Mouse (Mus musculus): ENCODE measurements around the gene Chac1. TPM values are rescaled to one million over a fixed set of nuclear protein-coding genes. Genes with fewer than 3 reads are reported as not detected.

Gene Chac1
- total and polyA plus RNA-seq, 3 experiments = 3.6 to 6.4 TPM; not detected in 1

- H3K79me2 ChIP-seq (ENCODE audit: control insufficient read depth, insufficient read depth, low read length, poor library complexity) = no peaks in the 10 kb centered on the region
- peaks cover 12 to 20% of the 10 kb centered on the region in 2 experiments for H3K27me3 ChIP-seq (ENCODE audit: control insufficient read depth in 1 of 2, insufficient read depth in 2 of 2, low read length in 2 of 2)
- no peaks in the 10 kb centered on the region for H3K9me3 ChIP-seq (replicated peaks; ENCODE audit: insufficient read depth, low read length)
- TF ChIP-seq ELF1 (IDR thresholded peaks at IDR 0.05; ENCODE audit: low read depth, low read length) (no peak), ZNF384 (IDR thresholded peaks at IDR 0.05; ENCODE audit: low read depth, low read length) (no peak), SIN3A (IDR thresholded peaks at IDR 0.05; ENCODE audit: low read length) (no peak), CHD1 (IDR thresholded peaks at IDR 0.05; ENCODE audit: low read depth, low read length) (no peak), POLR2AphosphoS5 (IDR thresholded peaks at IDR 0.05; ENCODE audit: borderline replicate concordance, low read depth, low read length) (no peak), SMC3 (IDR thresholded peaks at IDR 0.05; ENCODE audit: low read depth, low read length) (0 out of 2 replicates have a peak, but pooled peaks have one; percentile 27), BHLHE40 (IDR thresholded peaks at IDR 0.05; ENCODE audit: borderline replicate concordance, low read depth, low read length) (no peak), UBTF (IDR thresholded peaks at IDR 0.05; ENCODE audit: borderline replicate concordance, insufficient read depth, low read depth, low read length) (no peak), TBP (IDR thresholded peaks at IDR 0.05; ENCODE audit: low read depth, low read length) (no peak), HCFC1 (IDR thresholded peaks at IDR 0.05; ENCODE audit: low read depth, low read length) (no peak), JUND (IDR thresholded peaks at IDR 0.05; ENCODE audit: low read depth, low read length) (no peak), MAFK (IDR thresholded peaks at IDR 0.05; ENCODE audit: borderline replicate concordance, low read depth, low read length) (no peak), USF2 (IDR thresholded peaks at IDR 0.05; ENCODE audit: borderline replicate concordance in 1 of 2, insufficient read depth in 1 of 2, low read depth in 1 of 2, low read length in 2 of 2) (no peak), CTCF (IDR thresholded peaks at IDR 0.05 in 2 of 3, conservative IDR thresholded peaks at IDR 0.05 in 1 of 3; ENCODE audit: control insufficient read depth in 1 of 3, insufficient read depth in 1 of 3, low read depth in 2 of 3, low read length in 3 of 3, poor library complexity in 1 of 3, severe bottlenecking in 1 of 3) (peak in 2 of 3 experiments; percentile 52 to 81; a peak in 4 of 6 replicates), KAT2A (conservative IDR thresholded peaks at IDR 0.05; ENCODE audit: low read depth, low read length) (no peak)
- no peak for DNase-seq (ENCODE audit: low read depth, low spot score)
- H3K9ac ChIP-seq (ENCODE audit: control insufficient read depth, low read depth, low read length, poor library complexity, severe bottlenecking) = no peak overlapping the region
- H3K36me3 ChIP-seq (ENCODE audit: control insufficient read depth in 1 of 2, insufficient read depth in 2 of 2, low read length in 2 of 2) = no peaks in the 10 kb centered on the region
- H3K27ac ChIP-seq (ENCODE audit: control insufficient read depth, low read depth, low read length) = no peak overlapping the region
- H3K4me1 ChIP-seq (ENCODE audit: control insufficient read depth in 1 of 2, insufficient read depth in 2 of 2, low read length in 2 of 2) = peaks cover 0 to 10% of the 10 kb centered on the region in 2 experiments; a peak in 3 of 4 replicates
- H3K4me3 ChIP-seq (ENCODE audit: control insufficient read depth in 1 of 2, insufficient read depth in 1 of 2, low read depth in 2 of 2, low read length in 2 of 2) = peak overlapping the region; percentile 15 to 29; a peak in 3 of 4 replicates
These were observed 23.9 kb upstream of the Chac1 start for GRCm38 (mm10) chr2:119327102-119327480.

DNA sequence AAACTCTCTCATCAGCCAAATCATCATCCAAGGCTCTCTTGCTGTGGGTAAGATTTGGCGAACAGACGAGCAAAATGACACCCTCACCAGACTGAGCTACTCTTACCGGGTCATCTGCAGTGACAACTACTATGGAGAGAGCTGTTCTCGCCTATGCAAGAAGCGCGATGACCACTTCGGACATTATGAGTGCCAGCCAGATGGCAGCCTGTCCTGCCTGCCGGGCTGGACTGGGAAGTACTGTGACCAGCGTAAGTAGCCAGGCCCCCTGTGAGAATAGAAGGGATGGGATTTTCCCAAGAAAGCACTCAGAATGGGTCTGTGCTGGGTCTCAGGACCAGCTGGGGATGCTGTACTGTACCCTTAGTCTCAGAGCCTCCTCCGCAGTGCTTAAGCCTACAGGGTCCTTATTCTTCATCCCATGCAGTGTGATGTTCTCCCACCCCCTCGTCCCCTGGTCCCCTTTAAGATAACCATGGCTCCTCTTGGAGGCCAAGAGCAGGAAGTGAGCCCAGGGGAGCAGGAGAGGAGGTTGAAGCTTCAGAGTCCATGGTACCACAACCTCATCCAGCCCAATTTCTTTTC is 23.0 kb upstream of the Chac1 start:
- Histone ChIP-seq H3K9ac (ENCODE audit: control insufficient read depth, low read depth, low read length, poor library complexity, severe bottlenecking) (no peak overlapping the region), H3K4me3 (ENCODE audit: control insufficient read depth in 1 of 2, insufficient read depth in 1 of 2, low read depth in 2 of 2, low read length in 2 of 2) (no peak overlapping the region), H3K9me3 (replicated peaks; ENCODE audit: insufficient read depth, low read length) (no peaks in the 10 kb centered on the region), H3K36me3 (ENCODE audit: control insufficient read depth in 1 of 2, insufficient read depth in 2 of 2, low read length in 2 of 2) (no peaks in the 10 kb centered on the region), H3K27me3 (ENCODE audit: control insufficient read depth in 1 of 2, insufficient read depth in 2 of 2, low read length in 2 of 2) (peaks cover 12 to 20% of the 10 kb centered on the region in 2 experiments), H3K79me2 (ENCODE audit: control insufficient read depth, insufficient read depth, low read length, poor library complexity) (no peaks in the 10 kb centered on the region), H3K27ac (ENCODE audit: control insufficient read depth, low read depth, low read length) (no peak overlapping the region), H3K4me1 (ENCODE audit: control insufficient read depth in 1 of 2, insufficient read depth in 2 of 2, low read length in 2 of 2) (peaks cover 0 to 10% of the 10 kb centered on the region in 2 experiments; a peak in 3 of 4 replicates)
- no peak for TF ChIP-seq CHD1 (IDR thresholded peaks at IDR 0.05; ENCODE audit: low read depth, low read length)
- TF ChIP-seq CHD2 (IDR thresholded peaks at IDR 0.05; ENCODE audit: low read length) = no peak
- no peak for TF ChIP-seq TAL1 (IDR thresholded peaks at IDR 0.05; ENCODE audit: low read length)
- no peak for TF ChIP-seq EP300 (IDR thresholded peaks at IDR 0.05; ENCODE audit: low read depth in 1 of 2, low read length in 2 of 2)
- TF ChIP-seq ZNF384 (IDR thresholded peaks at IDR 0.05; ENCODE audit: low read depth, low read length) = no peak
- TF ChIP-seq BHLHE40 (IDR thresholded peaks at IDR 0.05; ENCODE audit: borderline replicate concordance, low read depth, low read length) = no peak
- no peak for TF ChIP-seq UBTF (IDR thresholded peaks at IDR 0.05; ENCODE audit: borderline replicate concordance, insufficient read depth, low read depth, low read length)
- no peak for TF ChIP-seq USF2 (IDR thresholded peaks at IDR 0.05; ENCODE audit: borderline replicate concordance in 1 of 2, insufficient read depth in 1 of 2, low read depth in 1 of 2, low read length in 2 of 2)
- no peak for TF ChIP-seq MYC (IDR thresholded peaks at IDR 0.05; ENCODE audit: low read depth, low read length)
- DNase-seq (ENCODE audit: low read depth, low spot score) = no peak
